Mouse (Mus musculus): Measurements from ENCODE around the gene Babam2.
"Not testable (repeated sequence)": the region's sequence is repeated elsewhere in the genome, so short reads cannot be mapped to it uniquely, and the experiment has no call there.

Gene Babam2

DNA sequence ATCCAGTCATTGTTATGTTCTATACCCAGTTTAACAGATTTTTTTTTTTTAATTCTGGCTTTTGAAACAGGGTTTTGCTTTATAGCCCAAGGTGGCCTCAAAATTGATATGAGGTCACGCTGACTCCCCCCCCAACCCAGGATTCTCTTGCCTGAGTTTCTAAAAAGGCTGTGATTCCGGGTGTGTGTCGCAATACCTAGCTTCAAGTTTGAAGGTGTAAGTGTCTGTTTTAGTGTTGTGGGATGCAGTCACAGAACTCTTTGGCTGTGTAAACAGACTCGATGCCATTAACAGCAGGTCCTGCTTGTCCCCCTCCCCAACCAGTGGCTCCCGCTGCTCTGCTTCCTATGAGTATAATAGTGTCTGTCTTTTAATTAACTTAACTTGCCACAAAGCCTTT lies 84.1 kb downstream of the Babam2 start:
- DNase-seq (ENCODE audit: low spot score), result no peak

DNA sequence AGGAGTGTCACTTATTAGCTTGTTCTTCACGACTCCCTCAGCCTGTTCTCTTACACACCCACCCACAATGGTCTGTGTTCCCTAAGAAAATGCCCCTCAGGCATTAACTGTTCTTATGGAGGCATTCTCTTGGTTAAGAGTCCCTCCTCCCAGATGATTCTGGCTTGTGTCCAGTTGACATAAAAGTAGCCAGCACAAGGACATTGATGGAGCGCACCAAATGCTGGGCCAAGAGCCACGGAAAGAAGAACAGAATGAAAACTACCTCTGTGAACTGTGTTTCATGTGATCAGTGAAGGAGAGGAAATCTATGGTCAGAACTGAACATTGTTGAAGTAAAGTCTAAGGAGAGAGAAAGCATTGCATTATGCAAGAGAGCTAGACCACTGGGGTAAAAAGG lies 89.7 kb downstream of the Babam2 start:
- no peak for DNase-seq (ENCODE audit: low spot score)

DNA sequence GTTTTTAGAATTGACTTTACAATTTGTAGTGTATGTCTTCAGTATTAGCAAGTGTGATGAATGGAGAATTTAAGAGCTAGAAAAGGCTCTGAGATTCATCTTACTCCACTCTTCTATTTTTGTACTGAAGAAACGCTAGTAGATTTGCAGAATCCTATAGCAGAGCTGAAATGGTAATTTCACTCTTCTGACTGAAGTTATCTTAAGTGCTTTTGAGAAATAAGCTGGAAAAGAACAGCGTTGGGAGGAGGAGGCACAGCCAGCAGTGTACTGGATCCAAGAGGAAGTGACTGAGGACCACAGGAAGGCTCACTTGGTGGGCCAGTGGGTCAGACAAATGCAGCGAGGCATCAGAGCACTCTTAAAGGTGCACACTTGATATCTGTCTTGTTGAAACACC lies 90.1 kb downstream of the Babam2 start:
- DNase-seq (ENCODE audit: low spot score), result no peak

DNA sequence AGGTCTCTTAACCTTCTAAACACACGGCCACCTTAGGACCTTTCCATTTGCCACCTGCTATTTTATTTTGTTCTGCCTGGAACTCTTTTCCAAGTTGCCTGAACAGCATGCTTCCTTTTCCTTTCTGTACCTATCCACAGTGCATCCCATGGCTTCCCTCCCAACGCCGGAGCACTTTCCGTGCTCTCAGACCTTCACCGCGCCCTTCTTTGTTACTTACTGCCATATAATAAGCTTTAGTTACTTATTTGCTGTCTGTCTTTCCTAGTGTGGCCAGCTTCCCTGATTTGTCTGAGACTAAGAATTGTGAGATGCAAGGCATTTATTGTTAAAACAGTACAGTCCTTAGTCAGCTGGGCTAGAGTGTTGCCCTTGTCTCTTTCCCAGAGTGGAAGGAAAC lies 94.9 kb downstream of the Babam2 start:
- no peak for DNase-seq (ENCODE audit: low spot score)

DNA sequence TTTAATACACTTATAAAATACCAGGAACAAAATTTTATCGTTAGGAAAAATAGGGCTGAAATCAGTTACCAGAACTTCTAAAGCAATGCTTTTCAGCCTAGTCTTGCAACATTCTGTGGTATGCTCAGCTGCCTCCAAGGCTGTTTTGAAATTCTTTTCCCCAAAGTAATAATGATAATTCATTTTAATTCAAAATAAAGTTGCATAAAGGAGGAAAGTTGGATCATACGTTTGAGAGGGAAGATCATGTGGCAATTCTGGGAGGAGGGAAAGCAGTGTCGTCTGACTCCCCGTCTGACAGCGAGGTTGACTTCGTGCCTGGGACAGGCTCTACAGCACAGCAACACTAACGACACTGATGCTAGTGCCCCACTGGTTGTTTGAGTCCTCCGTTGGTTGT lies 95.4 kb downstream of the Babam2 start:
- no peak for DNase-seq (ENCODE audit: low spot score)

DNA sequence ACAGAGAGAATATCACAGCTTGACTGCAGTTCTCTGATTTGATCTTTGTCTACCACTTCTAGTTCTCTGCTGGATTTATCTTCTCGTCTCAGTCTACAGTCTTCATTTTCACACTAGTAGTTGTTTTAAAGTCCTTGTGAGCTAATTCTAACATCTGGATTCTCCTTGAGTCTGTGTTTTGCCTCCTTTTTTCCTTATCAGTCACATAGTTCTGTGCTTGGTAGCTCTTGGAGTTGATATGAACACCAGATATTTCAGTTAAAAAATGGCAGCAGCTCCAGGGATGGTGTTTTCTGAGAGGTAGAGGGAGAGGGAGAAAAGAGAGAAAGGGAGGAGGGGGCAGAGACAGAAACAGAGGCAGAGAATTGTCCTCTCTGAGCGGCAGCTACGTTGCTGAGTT lies 97.9 kb downstream of the Babam2 start:
- DNase-seq (ENCODE audit: low spot score), result no peak

DNA sequence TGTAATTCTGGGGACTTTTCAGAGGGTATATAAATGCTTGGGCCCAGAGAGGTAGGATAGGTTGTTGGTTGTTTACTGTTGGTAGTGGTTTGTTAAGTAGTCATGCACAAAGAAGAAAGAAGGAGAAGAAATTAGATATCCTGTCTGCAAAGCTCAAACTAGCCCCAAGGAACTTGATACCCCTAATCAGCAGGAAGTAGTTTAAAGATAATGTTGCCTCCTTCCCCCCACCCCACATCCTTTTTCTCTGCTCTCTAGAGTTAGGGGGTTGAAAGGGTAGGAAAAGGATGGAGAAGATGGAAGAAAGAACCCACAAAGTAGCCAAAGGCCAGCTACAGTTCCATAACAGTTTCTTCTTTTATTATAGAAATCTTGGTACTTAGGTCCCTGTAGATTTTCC lies 99.5 kb downstream of the Babam2 start:
- no peak for DNase-seq (ENCODE audit: low spot score)

DNA sequence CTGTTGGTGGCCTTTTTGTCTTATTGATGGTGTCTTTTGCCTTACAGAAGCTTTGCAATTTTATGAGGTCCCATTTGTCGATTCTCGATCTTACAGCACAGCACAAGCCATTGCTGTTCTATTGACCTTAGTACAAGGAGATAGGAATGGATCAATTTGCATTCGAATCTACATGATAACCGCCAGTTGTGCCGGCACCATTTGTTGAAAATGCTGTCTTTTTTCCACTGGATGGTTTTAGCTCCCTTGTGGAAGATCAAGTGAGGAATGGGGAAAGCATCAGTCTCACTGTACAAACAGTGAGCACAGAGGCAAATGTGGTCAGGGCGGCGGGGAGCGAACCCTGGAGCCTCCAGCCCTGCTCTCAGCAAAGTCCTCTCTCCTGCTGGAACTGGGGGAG lies 106.7 kb downstream of the Babam2 start:
- not testable (repeated sequence) for DNase-seq (ENCODE audit: low spot score)

DNA sequence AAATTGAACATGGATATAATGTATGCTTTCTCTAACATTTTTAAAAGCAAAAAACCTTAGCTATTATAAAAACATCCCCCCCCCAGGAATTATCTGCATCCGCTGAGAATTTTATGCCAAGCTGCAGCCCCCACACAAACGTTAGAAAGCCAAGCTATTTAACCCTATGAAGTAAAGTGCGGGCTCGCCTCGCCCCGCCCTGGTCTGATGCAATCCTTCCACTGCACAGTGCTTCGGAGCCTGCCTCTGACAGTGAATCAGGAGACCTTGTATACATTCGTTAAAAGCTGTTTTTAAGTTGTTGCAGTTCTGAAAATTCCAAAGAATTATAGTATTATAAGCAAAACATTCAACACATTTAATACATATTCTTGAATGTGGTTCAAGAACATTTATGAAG lies 107.3 kb downstream of the Babam2 start:
- no peak for DNase-seq (ENCODE audit: low spot score)

DNA sequence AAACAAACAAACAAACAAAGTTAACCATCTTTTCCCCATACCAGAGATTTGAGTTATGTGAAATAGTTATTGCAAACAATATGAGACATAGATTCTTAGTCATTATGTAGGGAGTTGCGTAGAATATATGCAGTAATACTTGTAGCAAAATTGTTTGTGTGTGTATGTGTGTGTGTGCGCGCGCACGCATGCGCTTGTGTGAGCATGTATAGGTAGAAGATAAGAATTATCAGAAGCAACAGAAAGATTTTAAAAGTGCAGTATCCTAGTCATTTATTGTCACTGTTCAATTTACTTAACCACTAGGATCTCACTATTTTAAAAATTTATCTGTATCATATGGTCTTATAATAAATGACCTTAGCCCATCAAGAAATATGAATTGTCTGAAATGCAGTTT lies 109.8 kb downstream of the Babam2 start:
- DNase-seq (ENCODE audit: low spot score), result no peak

DNA sequence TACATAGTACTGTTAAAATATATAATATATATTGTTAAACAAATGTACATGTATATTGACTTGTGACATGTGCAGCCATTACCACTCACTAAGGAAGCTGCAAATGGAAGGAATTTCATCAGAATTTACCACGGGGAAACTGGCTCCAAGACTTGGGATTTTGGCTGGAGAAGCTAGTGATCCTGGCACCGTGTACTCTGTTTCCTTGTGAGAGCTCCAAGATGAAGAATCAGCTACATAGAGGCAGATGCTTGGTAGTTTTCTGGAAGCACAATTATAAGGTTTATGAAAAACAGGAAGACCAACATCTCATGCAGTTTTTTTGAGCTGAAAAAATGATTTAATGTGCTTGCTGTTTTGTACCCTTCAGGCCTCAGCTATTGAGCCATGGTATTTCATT lies 110.8 kb downstream of the Babam2 start:
- DNase-seq (ENCODE audit: low spot score), result no peak

DNA sequence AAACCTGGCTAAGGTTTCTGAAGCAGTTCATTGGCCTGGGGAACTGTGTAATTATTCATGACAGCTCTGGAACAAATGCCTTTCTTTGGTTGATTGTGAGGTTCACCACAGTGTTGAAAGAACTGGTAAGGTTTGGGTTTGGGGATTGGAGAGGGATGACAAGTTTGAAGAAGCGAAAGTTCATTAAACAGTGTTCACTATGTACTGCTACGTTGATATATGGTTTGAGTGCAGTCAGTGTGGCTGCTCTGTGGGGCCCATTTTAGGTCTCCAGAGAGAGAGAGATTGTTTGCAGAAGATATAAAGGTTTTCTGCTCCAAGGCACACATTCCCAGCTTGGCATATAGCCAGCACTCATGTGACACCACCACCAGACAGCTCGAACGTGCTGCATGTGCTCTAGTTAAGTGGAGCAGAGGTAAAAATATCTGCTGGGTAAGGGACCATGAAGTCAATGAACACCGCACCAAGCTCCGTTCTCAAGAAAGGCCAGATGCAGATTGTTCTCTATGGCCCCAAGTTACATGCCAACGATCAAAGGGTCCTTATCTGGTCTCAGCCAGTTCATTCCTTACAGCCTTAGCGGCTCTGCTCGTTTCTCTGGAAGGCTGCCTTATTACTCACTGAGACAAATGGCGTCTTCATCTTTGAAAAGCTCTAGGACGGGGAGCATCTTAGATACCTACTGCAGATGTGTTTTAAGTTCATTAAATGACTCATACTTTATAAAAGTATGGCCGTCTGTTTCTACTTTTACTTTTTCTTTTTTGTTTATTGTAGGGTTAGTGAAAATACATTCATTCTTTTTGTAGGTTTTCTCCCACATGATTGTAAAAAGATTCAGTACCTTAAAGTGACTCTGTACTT lies 113.5 kb downstream of the Babam2 start:
- DNase-seq (ENCODE audit: low spot score), result no peak

DNA sequence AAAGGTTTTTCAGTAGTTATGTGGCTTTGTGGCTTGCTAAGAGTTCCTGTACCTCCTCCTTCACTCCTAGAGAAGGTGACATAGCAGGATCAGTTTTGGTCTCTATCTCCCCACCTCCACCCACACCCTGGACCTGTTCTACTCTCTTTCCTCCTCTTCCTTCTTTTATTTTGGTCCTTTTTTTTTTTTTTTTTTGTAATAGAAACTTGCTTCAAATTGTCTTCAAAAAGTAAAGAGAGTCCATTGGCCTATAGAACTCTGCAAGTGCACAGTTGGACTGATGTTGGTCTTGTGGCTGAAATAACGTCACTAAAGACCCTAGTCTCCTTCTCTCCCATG lies 114.1 kb downstream of the Babam2 start:
- no peak for DNase-seq (ENCODE audit: low spot score)

DNA sequence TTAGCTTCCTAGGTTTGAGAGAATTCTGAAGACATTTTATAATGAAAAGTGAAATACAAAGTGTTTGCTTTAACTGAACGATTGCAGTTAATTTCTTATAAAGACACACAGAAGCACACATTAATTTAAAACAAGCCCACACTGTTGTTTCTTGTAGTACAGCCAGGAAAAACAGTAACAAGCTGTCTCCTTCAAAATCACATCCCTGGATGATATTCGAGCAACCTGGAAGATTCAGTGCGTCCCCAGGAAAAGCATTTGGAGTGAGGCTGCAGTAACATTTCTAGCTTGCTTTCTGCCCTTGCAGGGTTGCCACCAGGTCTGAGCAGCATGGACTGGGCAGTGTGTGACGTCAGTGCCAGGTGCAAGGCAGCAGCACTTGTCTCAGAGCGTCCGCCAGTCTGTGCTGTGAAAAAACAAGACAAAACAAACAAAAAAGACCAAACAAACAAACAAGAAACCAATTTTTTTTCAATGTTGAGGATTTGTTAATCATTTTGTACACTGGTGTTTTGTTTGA lies 115.7 kb downstream of the Babam2 start:
- DNase-seq (ENCODE audit: low spot score), result no peak

DNA sequence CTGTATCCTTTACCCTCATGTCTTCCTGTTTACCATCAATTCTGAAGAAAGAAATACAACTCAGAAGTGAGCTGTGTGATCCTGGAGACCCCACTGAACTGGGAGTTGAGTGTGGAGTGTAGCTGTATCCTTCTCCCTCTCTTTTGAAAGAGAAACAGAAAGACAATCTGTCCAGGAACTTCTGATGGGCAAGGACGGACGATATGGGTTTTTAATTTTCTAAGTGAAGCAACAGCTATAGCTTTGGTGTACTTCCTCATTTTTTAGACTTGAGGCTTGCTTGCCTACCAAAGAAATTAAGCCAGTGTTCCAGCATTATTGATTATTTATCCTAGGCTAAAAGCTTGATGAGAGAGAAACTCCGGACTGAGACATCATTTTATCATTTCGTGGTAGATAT lies 116.6 kb downstream of the Babam2 start:
- DNase-seq (ENCODE audit: low spot score), result no peak

DNA sequence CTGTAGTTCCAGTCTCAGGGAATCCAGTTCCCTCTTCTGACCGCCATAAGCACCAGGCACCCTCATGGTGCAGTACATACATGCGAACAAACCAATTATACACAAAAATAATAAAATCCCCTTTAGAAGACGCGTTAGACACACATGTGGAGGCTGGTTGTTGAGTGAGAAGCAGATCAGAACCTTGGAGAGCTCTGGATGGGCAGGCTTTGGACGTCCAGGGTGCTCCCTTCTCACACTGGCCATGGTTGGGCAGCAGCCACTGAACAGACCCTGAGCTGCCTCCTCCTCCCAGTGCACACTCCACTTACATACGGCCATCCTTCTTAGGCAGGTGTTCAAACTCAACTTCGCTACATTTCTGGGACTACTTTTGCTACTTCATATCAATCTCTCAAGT lies 117.6 kb downstream of the Babam2 start:
- no peak for DNase-seq (ENCODE audit: low spot score)

DNA sequence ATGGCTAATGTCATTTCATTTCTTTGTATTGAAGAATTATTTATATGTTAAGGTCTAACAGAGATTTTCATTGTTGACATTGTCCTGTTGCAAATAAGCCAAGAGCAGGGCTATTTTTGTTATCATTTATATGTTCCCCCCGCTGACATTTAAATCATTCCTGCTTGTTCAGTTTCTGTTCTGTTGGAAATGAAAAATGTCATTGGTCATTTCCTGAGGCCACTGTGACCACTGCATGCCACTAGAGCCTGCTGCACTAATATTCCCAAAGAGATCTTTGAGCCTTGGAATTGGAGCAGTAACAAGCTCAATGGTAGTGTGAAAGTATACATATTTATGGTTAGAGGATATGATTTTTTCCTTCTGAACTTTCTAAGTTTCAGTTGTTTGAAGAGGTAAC lies 118.6 kb downstream of the Babam2 start:
- no peak for DNase-seq (ENCODE audit: low spot score)

DNA sequence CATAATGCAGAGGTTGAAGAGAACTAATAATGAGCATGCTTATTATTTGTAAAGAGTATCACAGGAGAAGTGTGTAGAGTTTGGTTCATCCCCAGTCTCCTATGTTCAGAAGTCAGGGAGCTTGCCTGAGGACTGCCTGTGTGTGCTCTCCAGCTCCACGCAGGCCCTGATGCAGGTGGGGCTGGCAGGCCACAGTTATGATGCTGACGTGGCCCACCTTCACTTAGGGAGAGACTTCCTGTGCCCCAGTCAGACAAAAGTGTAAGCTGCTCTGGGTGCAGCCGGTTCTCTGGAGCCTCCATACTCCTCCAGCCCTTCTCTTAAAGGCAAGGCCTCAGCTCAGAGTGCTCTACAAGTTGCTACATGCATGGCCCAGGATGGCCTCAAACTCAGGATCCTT lies 123.3 kb downstream of the Babam2 start:
- DNase-seq (ENCODE audit: low spot score), result no peak

DNA sequence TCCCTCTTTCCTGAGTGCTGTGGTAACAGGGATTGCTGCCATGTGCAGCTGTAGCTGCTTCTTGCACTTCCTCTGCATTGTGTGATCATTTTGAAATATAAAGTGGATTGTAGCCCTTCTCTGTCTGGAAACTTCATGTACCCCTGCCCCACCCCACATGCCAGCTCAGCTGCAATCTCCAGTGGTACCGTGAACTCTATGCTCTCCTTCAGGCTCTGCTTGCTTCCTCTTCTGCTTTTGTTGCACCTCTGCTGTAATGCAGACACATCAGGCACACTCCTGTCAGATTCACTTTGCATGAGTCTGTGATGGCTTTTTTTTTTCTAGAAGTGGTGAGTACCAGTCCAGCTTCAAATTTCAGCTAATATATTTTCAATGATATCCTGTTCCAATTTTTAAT lies 123.7 kb downstream of the Babam2 start:
- DNase-seq (ENCODE audit: low spot score), result no peak

DNA sequence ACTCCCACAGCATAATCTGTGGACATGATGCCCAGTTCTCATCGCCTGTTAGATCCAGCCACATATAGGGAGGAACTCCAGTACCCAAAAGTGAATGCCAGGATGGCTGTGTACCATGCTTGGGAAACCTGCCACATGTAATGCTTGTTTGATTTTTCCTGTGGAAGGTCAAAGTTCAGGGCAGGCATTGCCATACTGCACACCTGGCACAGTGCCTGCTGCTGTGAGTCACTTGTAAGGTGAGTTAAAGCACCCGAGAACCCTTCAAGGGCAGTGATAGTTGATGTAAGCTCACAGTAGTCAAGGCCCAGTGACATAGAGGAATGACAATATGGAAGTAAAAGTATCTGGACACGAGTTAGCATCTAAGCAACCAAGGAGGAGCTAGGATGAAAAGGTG lies 126.2 kb downstream of the Babam2 start:
- no peak for DNase-seq (ENCODE audit: low spot score)

DNA sequence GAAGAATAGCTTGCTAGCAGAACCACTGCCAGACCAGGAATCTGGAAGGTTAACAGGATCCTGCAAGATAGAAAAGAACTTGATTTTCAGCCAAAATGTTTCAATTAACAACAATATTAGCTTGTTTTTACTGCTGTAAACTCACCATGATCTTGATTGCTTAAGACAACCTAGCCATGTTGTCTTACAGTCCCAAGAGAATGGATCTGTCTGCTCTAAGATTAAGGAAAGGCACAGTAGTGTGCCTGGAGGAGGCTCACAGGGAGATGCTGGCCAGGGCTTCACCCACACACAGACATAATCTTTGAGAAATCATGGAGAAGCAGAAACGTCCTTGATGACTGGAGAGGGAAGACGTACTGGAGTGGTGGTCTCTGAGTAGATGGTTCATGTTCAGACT lies 126.6 kb downstream of the Babam2 start:
- DNase-seq (ENCODE audit: low spot score), result no peak

DNA sequence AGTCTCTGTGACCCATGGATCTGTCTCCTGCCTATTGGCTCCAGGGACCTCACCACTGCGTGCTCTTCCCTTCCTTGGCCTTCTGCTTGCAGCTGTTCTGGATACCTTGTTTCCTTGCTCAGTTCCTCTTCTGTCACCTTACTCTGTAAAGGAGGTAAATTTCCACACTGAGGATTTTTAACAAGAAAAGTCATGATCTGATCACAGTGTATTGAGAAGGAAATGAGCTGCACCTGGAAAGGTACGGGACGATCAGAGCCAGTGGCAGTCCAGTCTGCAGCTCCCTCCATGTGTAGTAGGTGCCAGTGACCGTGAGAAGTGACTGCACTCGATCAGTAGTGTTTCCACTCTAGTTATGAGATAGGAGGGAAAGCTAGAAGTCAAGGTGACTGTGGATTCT lies 129.8 kb downstream of the Babam2 start:
- DNase-seq (ENCODE audit: low spot score), result no peak

DNA sequence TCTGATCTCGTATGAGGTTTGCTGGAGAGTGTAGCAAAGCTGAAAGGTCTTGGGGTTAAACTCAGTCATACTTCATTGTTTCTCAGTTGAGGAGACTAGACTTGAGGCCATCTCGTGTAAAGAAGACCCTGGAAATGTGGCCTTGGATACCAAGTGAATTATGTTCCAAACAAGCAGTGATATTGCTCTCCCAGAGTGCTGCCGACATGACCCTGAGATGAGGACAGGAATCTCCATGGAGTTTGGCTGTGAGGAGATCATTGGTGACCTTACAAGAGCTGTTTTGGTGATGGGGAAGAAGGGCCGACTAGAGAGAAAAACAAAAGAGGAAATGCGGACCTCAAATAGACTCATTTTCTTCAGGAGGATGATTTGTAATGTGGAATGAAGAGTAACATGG lies 130.4 kb downstream of the Babam2 start:
- DNase-seq (ENCODE audit: low spot score), result no peak

DNA sequence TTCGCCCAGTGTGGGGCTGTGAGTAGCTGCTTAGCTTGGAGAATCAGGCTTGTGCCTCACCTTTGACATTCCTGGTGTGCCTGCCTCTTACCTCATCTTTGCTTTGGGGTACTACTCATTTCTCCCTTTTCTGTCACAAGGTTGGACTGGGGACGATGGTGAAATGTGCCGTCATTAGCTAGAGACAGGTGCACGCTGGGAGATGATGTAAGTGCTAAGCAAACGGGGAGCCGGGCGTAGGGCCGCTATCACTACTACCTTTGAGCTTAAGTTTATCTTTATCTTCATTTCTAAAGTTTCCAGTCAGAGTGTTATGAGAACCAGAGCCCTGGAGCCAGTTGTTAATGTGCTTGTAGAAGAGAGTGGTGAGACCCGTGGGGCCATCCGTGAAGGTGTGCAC lies 131.3 kb downstream of the Babam2 start:
- no peak for DNase-seq (ENCODE audit: low spot score)
